Mouse (Mus musculus) ES-E14 (cell line): ENCODE measurements around the gene Tmem248. TPM values are rescaled to one million over a fixed set of nuclear protein-coding genes. Genes with fewer than 3 reads are reported as not detected.

Experiments
- DNase-seq: peaks from one replicate; pipeline ENCODE4 v3.0.0-alpha.2; 2013; ENCODE audit warnings: low read depth, low spot score
- H3K27ac ChIP-seq: 2 replicates; pipeline ENCODE4 v1.5.1; 2012; ENCODE audit warnings: low read depth, mild to moderate bottlenecking, low read length, moderate library complexity, mixed read lengths; ENCODE audit not compliant: poor library complexity, insufficient read depth, severe bottlenecking
- H3K36me3 ChIP-seq: 2 replicates; pipeline ENCODE4 v1.6.1; 2012; ENCODE audit warnings: mild to moderate bottlenecking, low read length, moderate library complexity, mixed read lengths; ENCODE audit not compliant: control insufficient read depth, poor library complexity, insufficient read depth, severe bottlenecking
- H3K4me1 ChIP-seq, 2 experiments: fragments of 150-350 bp in 1 of 2; sonication (generic) in 1 of 2; 2 replicates each; pipeline ENCODE4 v1.6.1; 2012; ENCODE audit warnings: low read length in 2 of 2, mild to moderate bottlenecking in 1 of 2, mixed read lengths in 1 of 2; ENCODE audit not compliant: control insufficient read depth in 2 of 2, insufficient read depth in 2 of 2, poor library complexity in 1 of 2
- H3K4me3 ChIP-seq, 2 experiments: fragments of 150-350 bp in 1 of 2; sonication (generic) in 1 of 2; 2 replicates each; pipeline ENCODE4 v1.5.1; 2012; ENCODE audit warnings: low read length in 2 of 2, low read depth in 1 of 2, mild to moderate bottlenecking in 1 of 2, mixed read lengths in 1 of 2; ENCODE audit not compliant: insufficient read depth in 1 of 2, poor library complexity in 1 of 2, severe bottlenecking in 1 of 2
- H3K9ac ChIP-seq: 2 replicates; pipeline ENCODE4 v1.6.1; 2012; ENCODE audit warnings: low read depth, mild to moderate bottlenecking, low read length, mixed read lengths; ENCODE audit not compliant: poor library complexity, insufficient read depth, severe bottlenecking
- H3K9me3 ChIP-seq: fragments of 150-350 bp; sonication (generic); 2 replicates; pipeline ENCODE4 v1.6.1; 2012; ENCODE audit warnings: low read depth, mild to moderate bottlenecking, low read length; ENCODE audit not compliant: control insufficient read depth, insufficient read depth
- CHD2 ChIP-seq: IDR thresholded peaks from 2 replicates; pipeline ENCODE4 v1.6.1; 2014; ENCODE audit warnings: mild to moderate bottlenecking, low read depth, low read length, inconsistent platforms
- HCFC1 ChIP-seq: IDR thresholded peaks from 2 replicates; pipeline ENCODE4 v1.6.1; 2012; ENCODE audit warnings: low read length, inconsistent platforms, borderline replicate concordance; ENCODE audit not compliant: insufficient read depth
- MAFK ChIP-seq: IDR thresholded peaks from 2 replicates; pipeline ENCODE4 v1.6.1; 2014; ENCODE audit warnings: mild to moderate bottlenecking, low read depth, low read length, inconsistent platforms; ENCODE audit not compliant: insufficient read depth
- ZC3H11A ChIP-seq: IDR thresholded peaks from 2 replicates; pipeline ENCODE4 v1.6.1; 2012; ENCODE audit warnings: low read depth, mild to moderate bottlenecking, inconsistent platforms, low read length, borderline replicate concordance
- ZNF384 ChIP-seq: IDR thresholded peaks from 2 replicates; pipeline ENCODE4 v1.6.1; 2012; ENCODE audit warnings: low read depth, low read length, inconsistent platforms
- in situ Hi-C, 2 experiments: fragments of 600-800 bp; cut with MboI; formaldehyde crosslinking; loops; one replicate each; pipeline ENCODE4 v1.15.1; 2025; ENCODE audit warnings: low sequenced_read_pairs in 2 of 2, inconsistent platforms in 1 of 2; ENCODE audit not compliant: unreplicated experiment in 2 of 2
- total RNA-seq: library from RNA; depleted of rRNA; stranded (reverse); fragments of 300-350 nt; gene quantifications from 2 replicates; pipeline ENCODE4 v1.2.3, GENCODE M21; 2012

The Tmem248 gene
- total RNA-seq, 1 experiment, result 83.1 TPM

GRCm38 (mm10) chr5:130226790-130227189, 9.9 kb downstream of the Tmem248 start:
- H3K4me3 ChIP-seq, result no peak overlapping the region
- peaks cover 7 to 9% of the 10 kb centered on the region in 2 experiments; a peak in 3 of 4 replicates for H3K4me1 ChIP-seq
- H3K27ac ChIP-seq, result no peak overlapping the region
- H3K9ac ChIP-seq, result no peak overlapping the region
- H3K9me3 ChIP-seq, result no peaks in the 10 kb centered on the region
- in situ Hi-C loops, result no loop called here
- TF ChIP-seq CHD2, result no peak
- TF ChIP-seq ZC3H11A, result no peak
- TF ChIP-seq MAFK, result no peak
- no peak for TF ChIP-seq HCFC1
- TF ChIP-seq ZNF384, result no peak
- H3K36me3 ChIP-seq, result peaks cover 21% of the 10 kb centered on the region
- DNase-seq, result no peak

GRCm38 (mm10) chr5:130228120-130228519, 11.2 kb downstream of the Tmem248 start:
- Histone ChIP-seq H3K4me3 (no peak overlapping the region), H3K36me3 (peaks cover 31% of the 10 kb centered on the region), H3K9ac (no peak overlapping the region), H3K27ac (no peak overlapping the region), H3K9me3 (no peaks in the 10 kb centered on the region), H3K4me1 (peaks cover 7 to 9% of the 10 kb centered on the region in 2 experiments; a peak in 3 of 4 replicates)
- DNase-seq, result no peak
- in situ Hi-C loops, result no loop called here
- no peak for TF ChIP-seq ZC3H11A
- no peak for TF ChIP-seq CHD2
- TF ChIP-seq ZNF384, result no peak

- peaks cover 67% of the 10 kb centered on the region for H3K36me3 ChIP-seq
- no peaks in the 10 kb centered on the region for H3K4me1 ChIP-seq
- in situ Hi-C loops, result no loop called here
- H3K27ac ChIP-seq, result no peak overlapping the region
- TF ChIP-seq MAFK (no peak), HCFC1 (no peak), ZC3H11A (no peak), ZNF384 (no peak), CHD2 (no peak)
- no peak overlapping the region for H3K4me3 ChIP-seq
- DNase-seq, result no peak
- H3K9me3 ChIP-seq, result no peaks in the 10 kb centered on the region
- no peak overlapping the region for H3K9ac ChIP-seq
Observed at GRCm38 (mm10) chr5:130236302-130236701, 19.4 kb downstream of the Tmem248 start.

- in situ Hi-C loops, result no loop called here
- H3K4me1 ChIP-seq, result no peaks in the 10 kb centered on the region
- H3K36me3 ChIP-seq, result peaks cover 63% of the 10 kb centered on the region
- H3K27ac ChIP-seq, result no peak overlapping the region; the same call in 1 of the 2 replicates
- H3K4me3 ChIP-seq, result no peak overlapping the region
- H3K9me3 ChIP-seq, result no peaks in the 10 kb centered on the region
- H3K9ac ChIP-seq, result no peak overlapping the region
- DNase-seq, result no peak
- no peak for TF ChIP-seq MAFK
- no peak for TF ChIP-seq CHD2
- no peak for TF ChIP-seq ZNF384
- no peak for TF ChIP-seq ZC3H11A
- no peak for TF ChIP-seq HCFC1
Observed at GRCm38 (mm10) chr5:130239236-130239635, 22.4 kb downstream of the Tmem248 start.

GRCm38 (mm10) chr5:130239856-130240255, 23.0 kb downstream of the Tmem248 start:
- Histone ChIP-seq H3K9ac (no peak overlapping the region), H3K36me3 (peaks cover 66% of the 10 kb centered on the region), H3K4me1 (no peaks in the 10 kb centered on the region), H3K9me3 (no peaks in the 10 kb centered on the region), H3K27ac (no peak overlapping the region), H3K4me3 (no peak overlapping the region)
- DNase-seq, result no peak
- no peak for TF ChIP-seq ZNF384
- TF ChIP-seq ZC3H11A, result no peak
- TF ChIP-seq CHD2, result no peak
- no peak for TF ChIP-seq MAFK
- no peak for TF ChIP-seq HCFC1
- in situ Hi-C loops, result no loop called here
